Mouse (Mus musculus): ENCODE measurements at regions not wholly inside any gene's neighbourhood (a gene's known extent, or its start where the extent isn't known, plus 50 kb on each side); places are given as distances from the start of the nearest gene placed in this dataset.

GRCm38 (mm10) chr10:84020023-84020620 is 297.5 kb downstream of the 1500009L16Rik start:
- no peak overlapping the region for H3K9ac ChIP-seq (ENCODE audit: low read length)
- H3K9me3 ChIP-seq (ENCODE audit: control insufficient read depth, low read length), result no peaks in the 10 kb centered on the region
- ATAC-seq (replicated peaks; ENCODE audit: low FRiP score, low TSS enrichment, low read depth), result no peak
- H3K4me2 ChIP-seq (ENCODE audit: low read length), result no peak overlapping the region
- WGBS, result 55% methylated on average over 10 of the region's 10 CpGs
- no peaks in the 10 kb centered on the region for H3K36me3 ChIP-seq (ENCODE audit: control insufficient read depth, insufficient read depth, low read length)
- H3K27me3 ChIP-seq (replicated peaks; ENCODE audit: control insufficient read depth, insufficient read depth, low read length), result no peaks in the 10 kb centered on the region
- peak; percentile 69 for DNase-seq (ENCODE audit: low spot score)
- no peak overlapping the region for H3K27ac ChIP-seq (ENCODE audit: low read depth)
- H3K4me1 ChIP-seq (replicated peaks; ENCODE audit: control insufficient read depth, insufficient read depth, low read length), result peaks cover 8% of the 10 kb centered on the region
- H3K4me3 ChIP-seq (ENCODE audit: low read depth, low read length), result no peak overlapping the region

GRCm38 (mm10) chr10:84021167-84022120 is 298.8 kb downstream of the 1500009L16Rik start:
- Histone ChIP-seq H3K4me3 (ENCODE audit: low read depth, low read length) (no peak overlapping the region), H3K4me2 (ENCODE audit: low read length) (no peak overlapping the region), H3K9me3 (ENCODE audit: control insufficient read depth, low read length) (no peaks in the 10 kb centered on the region), H3K27me3 (replicated peaks; ENCODE audit: control insufficient read depth, insufficient read depth, low read length) (no peaks in the 10 kb centered on the region), H3K36me3 (ENCODE audit: control insufficient read depth, insufficient read depth, low read length) (no peaks in the 10 kb centered on the region), H3K9ac (ENCODE audit: low read length) (no peak overlapping the region), H3K4me1 (replicated peaks; ENCODE audit: control insufficient read depth, insufficient read depth, low read length) (peaks cover 8% of the 10 kb centered on the region), H3K27ac (ENCODE audit: low read depth) (no peak overlapping the region)
- peak; percentile 66 for ATAC-seq (replicated peaks; ENCODE audit: low FRiP score, low TSS enrichment, low read depth)
- 62% methylated on average over 12 of the region's 12 CpGs for WGBS
- no peak for DNase-seq (ENCODE audit: low spot score)

GRCm38 (mm10) chr10:84024294-84024693 is 301.6 kb downstream of the 1500009L16Rik start:
- no peak overlapping the region for H3K4me3 ChIP-seq (ENCODE audit: low read depth, low read length)
- H3K36me3 ChIP-seq (ENCODE audit: control insufficient read depth, insufficient read depth, low read length), result no peaks in the 10 kb centered on the region
- ATAC-seq (replicated peaks; ENCODE audit: low FRiP score, low TSS enrichment, low read depth) (no peak), DNase-seq (ENCODE audit: low spot score) (no peak)
- H3K9ac ChIP-seq (ENCODE audit: low read length), result no peak overlapping the region
- H3K4me2 ChIP-seq (ENCODE audit: low read length), result no peak overlapping the region
- 62% methylated on average over 4 of the region's 4 CpGs for WGBS
- H3K27me3 ChIP-seq (replicated peaks; ENCODE audit: control insufficient read depth, insufficient read depth, low read length), result no peaks in the 10 kb centered on the region
- H3K4me1 ChIP-seq (replicated peaks; ENCODE audit: control insufficient read depth, insufficient read depth, low read length), result peaks cover 8% of the 10 kb centered on the region
- no peaks in the 10 kb centered on the region for H3K9me3 ChIP-seq (ENCODE audit: control insufficient read depth, low read length)
- no peak overlapping the region for H3K27ac ChIP-seq (ENCODE audit: low read depth)

- DNase-seq (ENCODE audit: low spot score), result no peak
- Histone ChIP-seq H3K27me3 (replicated peaks; ENCODE audit: control insufficient read depth, insufficient read depth, low read length) (no peaks in the 10 kb centered on the region), H3K4me2 (ENCODE audit: low read length) (no peak overlapping the region), H3K27ac (ENCODE audit: low read depth) (no peak overlapping the region), H3K9me3 (ENCODE audit: control insufficient read depth, low read length) (no peaks in the 10 kb centered on the region), H3K4me1 (replicated peaks; ENCODE audit: control insufficient read depth, insufficient read depth, low read length) (peaks cover 8% of the 10 kb centered on the region), H3K4me3 (ENCODE audit: low read depth, low read length) (no peak overlapping the region), H3K36me3 (ENCODE audit: control insufficient read depth, insufficient read depth, low read length) (no peaks in the 10 kb centered on the region), H3K9ac (ENCODE audit: low read length) (no peak overlapping the region)
- 60% methylated on average over 8 of the region's 8 CpGs for WGBS
- ATAC-seq (replicated peaks; ENCODE audit: low FRiP score, low TSS enrichment, low read depth), result no peak
Observed at GRCm38 (mm10) chr10:84024901-84025300, 302.2 kb downstream of the 1500009L16Rik start.

GRCm38 (mm10) chr10:84026798-84027197 is 304.1 kb downstream of the 1500009L16Rik start:
- Histone ChIP-seq H3K36me3 (ENCODE audit: control insufficient read depth, insufficient read depth, low read length) (no peaks in the 10 kb centered on the region), H3K4me2 (ENCODE audit: low read length) (no peak overlapping the region), H3K4me1 (replicated peaks; ENCODE audit: control insufficient read depth, insufficient read depth, low read length) (peaks cover 8% of the 10 kb centered on the region), H3K9ac (ENCODE audit: low read length) (no peak overlapping the region), H3K4me3 (ENCODE audit: low read depth, low read length) (no peak overlapping the region), H3K27me3 (replicated peaks; ENCODE audit: control insufficient read depth, insufficient read depth, low read length) (no peaks in the 10 kb centered on the region), H3K9me3 (ENCODE audit: control insufficient read depth, low read length) (no peaks in the 10 kb centered on the region), H3K27ac (ENCODE audit: low read depth) (no peak overlapping the region)
- 61% methylated on average over 4 of the region's 4 CpGs for WGBS
- DNase-seq (ENCODE audit: low spot score) (no peak), ATAC-seq (replicated peaks; ENCODE audit: low FRiP score, low TSS enrichment, low read depth) (no peak)

GRCm38 (mm10) chr10:84036131-84036877 is 313.6 kb downstream of the 1500009L16Rik start:
- H3K27ac ChIP-seq (ENCODE audit: low read depth), result no peak overlapping the region
- 64% methylated on average over 11 of the region's 11 CpGs for WGBS
- DNase-seq (ENCODE audit: low spot score), result no peak

GRCm38 (mm10) chr10:84048706-84049105 is 326.0 kb downstream of the 1500009L16Rik start:
- Histone ChIP-seq H3K27me3 (replicated peaks; ENCODE audit: control insufficient read depth, insufficient read depth, low read length) (no peaks in the 10 kb centered on the region), H3K9ac (ENCODE audit: low read length) (no peak overlapping the region), H3K36me3 (ENCODE audit: control insufficient read depth, insufficient read depth, low read length) (no peaks in the 10 kb centered on the region), H3K4me3 (ENCODE audit: low read depth, low read length) (no peak overlapping the region), H3K4me2 (ENCODE audit: low read length) (no peak overlapping the region), H3K4me1 (replicated peaks; ENCODE audit: control insufficient read depth, insufficient read depth, low read length) (no peaks in the 10 kb centered on the region), H3K27ac (ENCODE audit: low read depth) (no peak overlapping the region), H3K9me3 (ENCODE audit: control insufficient read depth, low read length) (no peaks in the 10 kb centered on the region)
- 76% methylated on average over 5 of the region's 5 CpGs for WGBS
- ATAC-seq (replicated peaks; ENCODE audit: low FRiP score, low TSS enrichment, low read depth) (no peak), DNase-seq (ENCODE audit: low spot score) (no peak)

More at GRCm38 (mm10) chr10:84036131-84036877, 313.6 kb downstream of the 1500009L16Rik start:
- Histone ChIP-seq H3K9ac (ENCODE audit: low read length) (no peak overlapping the region), H3K4me2 (ENCODE audit: low read length) (no peak overlapping the region), H3K9me3 (ENCODE audit: control insufficient read depth, low read length) (no peaks in the 10 kb centered on the region), H3K27me3 (replicated peaks; ENCODE audit: control insufficient read depth, insufficient read depth, low read length) (no peaks in the 10 kb centered on the region), H3K4me3 (ENCODE audit: low read depth, low read length) (no peak overlapping the region), H3K36me3 (ENCODE audit: control insufficient read depth, insufficient read depth, low read length) (no peaks in the 10 kb centered on the region), H3K4me1 (replicated peaks; ENCODE audit: control insufficient read depth, insufficient read depth, low read length) (no peaks in the 10 kb centered on the region)
- no peak for ATAC-seq (replicated peaks; ENCODE audit: low FRiP score, low TSS enrichment, low read depth)

- 87% methylated on average over 8 of the region's 8 CpGs for WGBS
- Histone ChIP-seq H3K27ac (ENCODE audit: low read depth) (no peak overlapping the region), H3K9ac (ENCODE audit: low read length) (no peak overlapping the region)
Observed at GRCm38 (mm10) chr10:84052696-84053095, 330.0 kb downstream of the 1500009L16Rik start.

More at GRCm38 (mm10) chr10:84052696-84053095, 330.0 kb downstream of the 1500009L16Rik start:
- Histone ChIP-seq H3K4me1 (replicated peaks; ENCODE audit: control insufficient read depth, insufficient read depth, low read length) (0 out of 2 replicates have a peak, but pooled peaks cover 4% of the 10 kb centered on the region), H3K4me2 (ENCODE audit: low read length) (no peak overlapping the region), H3K27me3 (replicated peaks; ENCODE audit: control insufficient read depth, insufficient read depth, low read length) (no peaks in the 10 kb centered on the region), H3K36me3 (ENCODE audit: control insufficient read depth, insufficient read depth, low read length) (no peaks in the 10 kb centered on the region), H3K4me3 (ENCODE audit: low read depth, low read length) (no peak overlapping the region), H3K9me3 (ENCODE audit: control insufficient read depth, low read length) (no peaks in the 10 kb centered on the region)
- DNase-seq (ENCODE audit: low spot score) (no peak), ATAC-seq (replicated peaks; ENCODE audit: low FRiP score, low TSS enrichment, low read depth) (no peak)

All from intestine, embryonic 14.5 days (tissue).